Mouse (Mus musculus) intestine, embryonic 15.5 days (tissue): ENCODE data around the gene Ak1. TPM values are rescaled to one million over a fixed set of nuclear protein-coding genes. Genes with fewer than 3 reads are reported as not detected.

Experiments
- ATAC-seq: fragments of 200-750 bp; cut with Nextera tagmentation; 2 replicates; pipeline ENCODE4 v1.8.0; 2017; ENCODE audit warnings: moderate TSS enrichment, moderate library complexity
- H3K27ac ChIP-seq: fragments of 300-500 bp; sonication (generic); 2 replicates; pipeline ENCODE4 v1.5.1; 2015; ENCODE audit warnings: mild to moderate bottlenecking, inconsistent platforms
- H3K27me3 ChIP-seq: fragments of 300-500 bp; sonication (generic); replicated peaks from 2 replicates; pipeline ENCODE4 v1.6.1; 2015; ENCODE audit warnings: inconsistent platforms
- H3K36me3 ChIP-seq: fragments of 300-500 bp; sonication (generic); 2 replicates; pipeline ENCODE4 v1.6.1; 2015; ENCODE audit warnings: inconsistent platforms
- H3K4me1 ChIP-seq: fragments of 300-500 bp; sonication (generic); replicated peaks from 2 replicates; pipeline ENCODE4 v1.6.1; 2015; ENCODE audit warnings: inconsistent platforms
- H3K4me2 ChIP-seq: fragments of 300-500 bp; sonication (generic); replicated peaks from 2 replicates; pipeline ENCODE4 v1.6.1; 2015; ENCODE audit warnings: mild to moderate bottlenecking, inconsistent platforms
- H3K4me3 ChIP-seq: fragments of 300-500 bp; sonication (generic); replicated peaks from 2 replicates; pipeline ENCODE4 v1.5.1; 2015; ENCODE audit warnings: inconsistent platforms
- H3K9ac ChIP-seq: fragments of 300-500 bp; sonication (generic); 2 replicates; pipeline ENCODE4 v1.6.1; 2015; ENCODE audit warnings: inconsistent platforms
- H3K9me3 ChIP-seq: fragments of 300-500 bp; sonication (generic); 2 replicates; pipeline ENCODE4 v1.6.1; 2016; ENCODE audit warnings: inconsistent platforms
- WGBS: fragments of 180-500 bp; shearing (Covaris S2); methylation state at CpG from one replicate; pipeline ENCODE4 v1.1.7; 2015; 5-methylcytosine and 5-hydroxymethylcytosine counted together
- polyA plus RNA-seq: library from polyadenylated mRNA; unstranded; fragments of >200 nt; fragmentation: Nextera tagmentation; extraction: Ambion mirVana; gene quantifications from 2 replicates; pipeline ENCODE4 v1.2.1, GENCODE M21; 2015

Gene Ak1
- polyA plus RNA-seq, 1 experiment from 2014 or later, result 19.2 TPM

DNA sequence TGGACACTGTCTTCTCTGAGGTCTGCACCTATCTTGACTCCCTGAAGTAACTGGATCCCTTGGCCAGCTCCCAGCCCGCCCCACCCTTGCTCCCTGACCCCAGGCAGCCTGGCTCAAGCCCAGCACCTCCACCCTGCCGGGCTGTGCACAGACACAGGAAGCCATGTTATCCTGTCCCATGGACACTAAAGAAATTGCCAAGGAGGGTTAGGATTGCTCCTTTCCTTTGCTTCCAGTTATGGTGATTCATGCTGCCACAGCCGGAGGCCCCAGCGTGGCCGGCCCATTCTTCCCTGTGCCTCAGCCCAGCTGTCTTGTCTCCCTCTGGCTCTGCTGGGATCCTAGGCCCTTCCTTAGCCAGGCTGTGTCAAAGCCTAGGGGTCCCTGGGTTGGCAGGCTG, 12.1 kb downstream of the Ak1 start:
- H3K9ac ChIP-seq, result no peak overlapping the region; the same call in 1 of the 2 replicates
- whole genome bisulfite sequencing, result 72% methylated on average over 5 of the region's 5 CpGs
- H3K27me3 ChIP-seq, result no peaks in the 10 kb centered on the region
- H3K36me3 ChIP-seq, result no peaks in the 10 kb centered on the region
- H3K4me2 ChIP-seq, result no peak overlapping the region
- H3K4me3 ChIP-seq, result no peak overlapping the region
- no peak for ATAC-seq
- H3K27ac ChIP-seq, result peak overlapping the region; percentile 54; the same call in 1 of the 2 replicates
- H3K9me3 ChIP-seq, result no peaks in the 10 kb centered on the region
- peaks cover 20% of the 10 kb centered on the region for H3K4me1 ChIP-seq

DNA sequence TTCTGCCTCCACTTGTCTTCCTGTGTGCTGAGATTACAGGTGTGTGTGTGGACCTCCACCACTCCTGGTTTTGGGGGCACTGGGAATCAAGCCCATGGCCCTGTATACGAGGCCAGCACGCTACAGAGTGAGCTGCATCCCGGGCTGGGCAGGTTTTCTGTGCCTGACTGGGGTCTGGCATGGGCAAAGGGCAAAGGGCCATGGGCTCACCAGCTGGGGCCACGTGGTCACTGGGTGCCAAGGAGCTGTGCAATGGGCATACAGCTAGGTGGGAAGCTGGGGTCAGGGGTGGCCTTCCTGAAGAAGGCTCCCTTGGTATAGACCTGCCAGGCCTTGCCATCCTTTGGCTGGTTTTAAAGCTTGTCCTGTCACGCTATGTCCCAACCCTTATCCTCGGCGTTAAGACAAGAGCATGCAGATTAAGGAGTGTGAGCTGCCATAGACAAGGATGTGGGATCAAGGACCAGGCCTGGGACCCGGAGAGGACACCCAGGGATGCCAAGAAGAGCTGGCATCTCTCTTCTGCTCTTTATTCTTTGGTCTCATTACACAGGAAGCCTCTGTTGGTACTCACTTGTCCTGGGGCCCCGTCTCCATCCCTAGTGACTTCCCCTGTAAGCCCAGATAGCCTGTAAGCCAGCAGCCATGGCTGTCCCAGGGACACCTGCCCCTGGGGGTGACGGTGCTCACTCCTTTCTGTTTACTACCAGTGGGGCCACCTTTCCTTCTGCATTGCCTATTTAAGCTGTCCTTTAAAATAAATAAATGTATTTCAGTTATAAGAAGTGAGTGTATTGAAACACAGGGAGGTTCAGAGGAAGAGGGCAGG, 12.9 kb downstream of the Ak1 start:
- no peak overlapping the region for H3K4me2 ChIP-seq
- no peak for ATAC-seq
- no peaks in the 10 kb centered on the region for H3K36me3 ChIP-seq
- H3K4me1 ChIP-seq, result peaks cover 12% of the 10 kb centered on the region
- H3K27ac ChIP-seq, result no peak overlapping the region
- H3K9me3 ChIP-seq, result no peaks in the 10 kb centered on the region
- WGBS, result 85% methylated on average over 10 of the region's 10 CpGs
- no peaks in the 10 kb centered on the region for H3K27me3 ChIP-seq
- no peak overlapping the region for H3K9ac ChIP-seq
- no peak overlapping the region for H3K4me3 ChIP-seq

DNA sequence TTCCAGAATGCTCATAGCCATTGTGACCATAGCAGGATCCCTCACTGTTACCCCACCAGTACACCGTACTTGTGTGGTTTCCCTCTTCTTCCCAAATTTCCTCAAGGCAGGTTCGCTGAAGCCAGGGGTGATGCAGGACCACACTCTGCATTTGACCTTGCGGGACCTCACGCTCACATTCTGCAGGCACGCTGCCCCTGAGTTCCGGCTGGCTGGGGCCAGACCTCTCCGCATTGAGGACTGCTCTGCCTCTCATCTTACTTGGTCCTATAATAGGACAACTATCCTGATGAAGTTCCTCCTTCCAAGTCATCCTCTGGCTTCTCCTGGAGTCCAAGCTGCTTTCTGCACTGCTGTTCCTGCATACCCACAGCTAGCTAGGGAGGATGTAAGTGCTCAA, 15.1 kb downstream of the Ak1 start:
- WGBS, result 75% methylated on average over 7 of the region's 7 CpGs
- no peaks in the 10 kb centered on the region for H3K9me3 ChIP-seq
- no peak for ATAC-seq
- no peak overlapping the region for H3K4me2 ChIP-seq
- no peak overlapping the region for H3K4me3 ChIP-seq
- no peak overlapping the region for H3K9ac ChIP-seq
- peak overlapping the region; percentile 5; the same call in 1 of the 2 replicates for H3K27ac ChIP-seq
- no peaks in the 10 kb centered on the region for H3K36me3 ChIP-seq
- no peaks in the 10 kb centered on the region for H3K27me3 ChIP-seq
- H3K4me1 ChIP-seq, result peaks cover 12% of the 10 kb centered on the region

DNA sequence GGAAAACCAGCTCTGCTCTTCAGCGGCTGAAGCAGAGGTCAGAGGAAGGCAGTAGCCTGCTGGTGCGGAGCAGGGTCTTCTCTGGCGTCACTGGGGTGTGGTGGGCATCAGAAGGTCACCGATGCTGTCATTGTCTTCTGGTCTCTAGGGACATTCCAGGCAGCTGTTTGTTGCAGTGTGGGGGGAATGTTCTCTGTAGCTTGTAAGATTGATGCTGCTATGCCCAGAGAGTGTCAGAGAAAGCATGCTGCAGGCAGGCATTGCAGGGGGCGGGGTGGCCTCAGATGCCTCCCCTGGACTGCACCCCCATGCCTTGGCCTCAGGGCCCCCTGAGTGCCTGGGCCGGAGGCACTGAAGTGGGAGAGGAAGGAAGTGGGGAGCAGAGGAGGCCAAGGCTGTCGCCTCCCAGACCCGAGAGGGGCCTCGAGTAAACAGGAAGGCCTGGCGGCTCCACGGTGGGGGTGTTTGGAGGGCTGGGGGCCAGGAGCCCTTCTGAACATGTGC, 16.3 kb downstream of the Ak1 start:
- Histone ChIP-seq H3K36me3 (no peaks in the 10 kb centered on the region), H3K4me1 (peaks cover 14% of the 10 kb centered on the region), H3K4me2 (0 out of 2 replicates have a peak overlapping the region, but pooled peaks have one; percentile 2), H3K9ac (no peak overlapping the region), H3K9me3 (no peaks in the 10 kb centered on the region), H3K27ac (peak overlapping the region; percentile 70), H3K4me3 (no peak overlapping the region), H3K27me3 (no peaks in the 10 kb centered on the region)
- peak; percentile 66 for ATAC-seq
- 20% methylated on average over 11 of the region's 11 CpGs for WGBS

GRCm38 (mm10) chr2:32639632-32640031, 18.1 kb downstream of the Ak1 start:
- Histone ChIP-seq H3K4me1 (peaks cover 19% of the 10 kb centered on the region), H3K9me3 (no peaks in the 10 kb centered on the region), H3K4me3 (no peak overlapping the region), H3K27ac (no peak overlapping the region), H3K4me2 (no peak overlapping the region), H3K36me3 (no peaks in the 10 kb centered on the region), H3K9ac (no peak overlapping the region), H3K27me3 (no peaks in the 10 kb centered on the region)
- 73% methylated on average over 1 of the region's 1 CpGs for WGBS
- ATAC-seq, result no peak

DNA sequence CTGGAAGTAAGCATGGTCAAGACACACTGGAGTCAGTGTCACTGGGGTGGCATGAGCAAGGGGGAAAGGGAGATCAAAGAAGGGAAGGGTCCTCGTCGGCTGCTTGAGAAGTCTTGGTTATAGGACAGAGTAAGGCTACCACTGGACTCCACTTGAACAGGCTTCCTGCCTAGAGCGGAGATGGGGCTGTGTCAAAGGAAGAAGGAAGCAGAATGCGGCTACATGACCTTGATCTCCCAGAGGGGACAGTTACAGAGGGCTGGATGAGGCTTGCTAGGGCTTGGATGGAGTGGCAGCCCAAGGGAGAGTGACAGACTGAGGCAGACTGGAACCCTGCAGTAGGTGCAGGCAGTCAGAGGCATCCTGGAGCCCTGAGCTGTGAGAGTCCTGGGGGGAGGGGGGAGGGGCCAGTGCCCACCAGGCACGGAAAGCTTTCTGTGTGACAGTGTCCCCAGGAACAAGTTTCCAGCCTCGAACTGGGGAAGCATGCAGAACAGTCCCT, 19.0 kb downstream of the Ak1 start:
- H3K4me3 ChIP-seq, result no peak overlapping the region
- H3K4me2 ChIP-seq, result no peak overlapping the region
- no peak overlapping the region for H3K27ac ChIP-seq
- H3K27me3 ChIP-seq, result no peaks in the 10 kb centered on the region
- no peak for ATAC-seq
- no peaks in the 10 kb centered on the region for H3K36me3 ChIP-seq
- no peak overlapping the region for H3K9ac ChIP-seq
- 61% methylated on average over 6 of the region's 6 CpGs for WGBS
- no peaks in the 10 kb centered on the region for H3K9me3 ChIP-seq
- H3K4me1 ChIP-seq, result peaks cover 26% of the 10 kb centered on the region

- Histone ChIP-seq H3K4me2 (no peak overlapping the region), H3K4me3 (no peak overlapping the region), H3K4me1 (peaks cover 36% of the 10 kb centered on the region), H3K36me3 (no peaks in the 10 kb centered on the region), H3K9me3 (no peaks in the 10 kb centered on the region), H3K27ac (no peak overlapping the region), H3K9ac (no peak overlapping the region), H3K27me3 (no peaks in the 10 kb centered on the region)
- no peak for ATAC-seq
- WGBS, result 88% methylated on average over 5 of the region's 5 CpGs
These were observed 20.3 kb downstream of the Ak1 start for GRCm38 (mm10) chr2:32641810-32642209.

DNA sequence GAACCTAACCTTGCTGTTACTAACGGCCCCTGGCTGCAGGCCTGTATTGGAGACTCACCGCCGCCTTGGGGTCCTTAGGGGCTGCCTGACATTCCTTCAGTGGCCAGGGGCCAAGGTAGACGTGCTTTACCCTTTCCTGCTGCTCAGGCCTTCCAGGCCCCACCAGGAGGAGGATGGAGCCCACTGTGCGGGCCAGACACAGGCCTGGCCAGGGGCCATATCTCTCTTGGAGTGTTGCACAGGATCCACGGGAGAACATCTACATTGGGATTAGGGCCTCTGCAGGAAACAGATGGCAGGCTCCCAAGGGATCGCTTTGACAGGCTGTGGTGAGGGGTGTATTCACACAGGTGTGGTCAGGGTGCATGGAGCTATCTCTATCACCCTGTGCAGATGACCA, 21.3 kb downstream of the Ak1 start:
- H3K27me3 ChIP-seq, result no peaks in the 10 kb centered on the region
- H3K4me1 ChIP-seq, result peaks cover 35% of the 10 kb centered on the region
- 61% methylated on average over 7 of the region's 7 CpGs for WGBS
- H3K9ac ChIP-seq, result no peak overlapping the region
- H3K4me2 ChIP-seq, result no peak overlapping the region
- H3K36me3 ChIP-seq, result no peaks in the 10 kb centered on the region
- H3K9me3 ChIP-seq, result no peaks in the 10 kb centered on the region
- ATAC-seq, result no peak; the same call in 1 of the 2 replicates
- no peak overlapping the region for H3K4me3 ChIP-seq
- H3K27ac ChIP-seq, result no peak overlapping the region

GRCm38 (mm10) chr2:32644083-32644482, 22.5 kb downstream of the Ak1 start:
- Histone ChIP-seq H3K27ac (no peak overlapping the region), H3K4me2 (no peak overlapping the region), H3K27me3 (no peaks in the 10 kb centered on the region), H3K4me3 (no peak overlapping the region), H3K9ac (no peak overlapping the region), H3K36me3 (no peaks in the 10 kb centered on the region), H3K9me3 (no peaks in the 10 kb centered on the region), H3K4me1 (peaks cover 31% of the 10 kb centered on the region)
- WGBS, result 62% methylated on average over 9 of the region's 9 CpGs
- no peak for ATAC-seq

- H3K9ac ChIP-seq, result no peak overlapping the region
- no peak overlapping the region for H3K4me3 ChIP-seq
- 83% methylated on average over 8 of the region's 8 CpGs for WGBS
- no peaks in the 10 kb centered on the region for H3K9me3 ChIP-seq
- 0 out of 2 replicates have a peak overlapping the region, but pooled peaks have one; percentile 81 for H3K27ac ChIP-seq
- no peaks in the 10 kb centered on the region for H3K36me3 ChIP-seq
- no peak for ATAC-seq
- no peak overlapping the region for H3K4me2 ChIP-seq
- H3K4me1 ChIP-seq, result peaks cover 31% of the 10 kb centered on the region
- no peaks in the 10 kb centered on the region for H3K27me3 ChIP-seq
These were observed 23.4 kb downstream of the Ak1 start for GRCm38 (mm10) chr2:32644799-32645475.

GRCm38 (mm10) chr2:32645647-32646046, 24.1 kb downstream of the Ak1 start:
- Histone ChIP-seq H3K9me3 (no peaks in the 10 kb centered on the region), H3K27ac (peak overlapping the region; percentile 81)

DNA sequence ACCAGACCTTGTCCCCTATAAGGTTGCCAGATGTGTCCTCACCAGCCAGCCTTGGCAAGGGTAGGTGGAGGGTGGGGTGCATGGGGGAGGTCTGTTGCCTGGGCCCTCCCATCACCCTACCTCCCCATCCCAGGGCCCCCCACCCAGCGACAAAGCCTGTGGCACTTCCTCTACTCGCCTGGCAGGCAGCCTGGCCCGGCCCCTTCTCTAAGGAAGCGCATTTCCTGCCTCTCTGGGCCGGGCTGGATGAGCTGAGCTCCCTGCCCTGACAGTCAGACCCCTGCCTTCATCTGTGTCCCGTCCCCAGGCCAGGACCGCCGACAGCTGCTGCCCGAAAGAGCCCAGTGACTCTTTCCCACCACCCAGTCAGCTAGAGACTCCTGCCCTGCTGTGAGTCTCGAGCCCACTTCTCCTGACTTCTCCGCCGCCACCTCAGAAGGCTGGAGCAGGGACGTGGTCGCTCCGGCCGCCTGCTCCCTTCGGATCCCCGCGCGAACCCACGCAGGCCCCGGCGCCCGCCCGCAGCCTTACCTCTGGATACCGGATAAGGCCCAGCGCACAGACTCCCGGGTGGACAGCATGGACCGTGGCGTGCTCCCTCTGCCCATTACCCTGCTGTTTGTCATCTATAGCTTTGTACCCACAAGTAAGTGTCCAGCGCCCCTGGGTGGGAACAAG, 25.0 kb downstream of the Ak1 start, which contains the start of gene Eng:
Gene Eng, plus strand, starts transcription at position 217 of the 678 bp plus-strand sequence.
- peak within 1 kb of the TSS; percentile 47 for H3K9ac ChIP-seq
- H3K27me3 ChIP-seq, result no peaks in the 10 kb centered on the region
- no peaks in the 10 kb centered on the region for H3K36me3 ChIP-seq
- ATAC-seq, result peak; percentile 54
- H3K9me3 ChIP-seq, result no peaks in the 10 kb centered on the region
- H3K27ac ChIP-seq, result peak within 1 kb of the TSS; percentile 81
- peak within 1 kb of the TSS; percentile 58 for H3K4me2 ChIP-seq
- peak within 1 kb of the TSS; percentile 43 for H3K4me3 ChIP-seq
- H3K4me1 ChIP-seq, result peaks cover 34% of the 10 kb centered on the region
- WGBS, result 50% methylated on average over 31 of the region's 31 CpGs

More at GRCm38 (mm10) chr2:32645647-32646046, 24.1 kb downstream of the Ak1 start:
- ATAC-seq, result no peak
- no peak overlapping the region for H3K4me2 ChIP-seq
- peaks cover 31% of the 10 kb centered on the region for H3K4me1 ChIP-seq
- no peak overlapping the region for H3K4me3 ChIP-seq
- 70% methylated on average over 3 of the region's 3 CpGs for WGBS
- no peak overlapping the region for H3K9ac ChIP-seq
- no peaks in the 10 kb centered on the region for H3K36me3 ChIP-seq
- H3K27me3 ChIP-seq, result no peaks in the 10 kb centered on the region
